Mouse (Mus musculus): ENCODE measurements around the gene Bach2. TPM values are rescaled to one million over a fixed set of nuclear protein-coding genes. Genes with fewer than 3 reads are reported as not detected.
A peak's percentile ranks its signal among the peaks of the same experiment; 100 is the strongest.

Bach2 gene
- polyA plus RNA-seq (2015; fragmentation: Nextera tagmentation; extraction: Ambion mirVana), result 24.5 and 27.4 TPM in 2 replicates

DNA sequence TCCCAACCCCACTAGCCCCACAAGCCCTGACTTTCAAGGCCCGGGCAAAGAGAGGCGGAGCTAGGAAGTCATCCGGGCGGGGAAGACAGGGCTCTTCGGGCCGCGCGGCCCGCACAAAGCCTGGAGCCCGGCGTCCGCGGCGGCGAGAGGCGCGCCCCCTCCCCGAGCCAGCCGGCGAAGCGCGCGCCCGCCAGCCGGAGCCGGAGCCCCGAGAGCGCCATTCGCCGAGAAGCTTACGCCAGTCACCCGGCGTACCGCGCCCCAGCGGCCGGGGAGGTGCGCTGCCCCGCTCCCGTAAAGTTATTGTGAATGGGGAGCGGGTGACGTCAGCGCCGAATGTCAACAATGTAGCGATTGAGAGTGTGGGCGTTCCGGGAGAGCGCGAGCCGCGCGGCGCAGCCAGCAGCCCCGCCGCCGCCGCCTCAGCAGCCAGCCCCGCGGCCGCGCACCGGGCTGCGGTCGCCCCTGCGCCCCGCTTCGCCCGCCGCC, at the start of gene Bach2:
Gene Bach2, plus strand, starts transcription at position 439 of the 489 bp plus-strand sequence.
- no peaks in the 10 kb centered on the region for H3K9me3 ChIP-seq
- peaks cover 42% of the 10 kb centered on the region for H3K4me1 ChIP-seq (replicated peaks)
- peak within 1 kb of the TSS; percentile 73 for H3K4me2 ChIP-seq
- H3K4me3 ChIP-seq, result peak within 1 kb of the TSS; percentile 78
- ATAC-seq (ENCODE audit: low FRiP score, low read depth), result peak; percentile 87
- 0% methylated on average over 58 of the region's 69 CpGs for WGBS
- no peaks in the 10 kb centered on the region for H3K27me3 ChIP-seq
- H3K9ac ChIP-seq, result peak within 1 kb of the TSS; percentile 86
- H3K36me3 ChIP-seq, result no peaks in the 10 kb centered on the region
- peak within 1 kb of the TSS; percentile 94 for H3K27ac ChIP-seq (replicated peaks)

DNA sequence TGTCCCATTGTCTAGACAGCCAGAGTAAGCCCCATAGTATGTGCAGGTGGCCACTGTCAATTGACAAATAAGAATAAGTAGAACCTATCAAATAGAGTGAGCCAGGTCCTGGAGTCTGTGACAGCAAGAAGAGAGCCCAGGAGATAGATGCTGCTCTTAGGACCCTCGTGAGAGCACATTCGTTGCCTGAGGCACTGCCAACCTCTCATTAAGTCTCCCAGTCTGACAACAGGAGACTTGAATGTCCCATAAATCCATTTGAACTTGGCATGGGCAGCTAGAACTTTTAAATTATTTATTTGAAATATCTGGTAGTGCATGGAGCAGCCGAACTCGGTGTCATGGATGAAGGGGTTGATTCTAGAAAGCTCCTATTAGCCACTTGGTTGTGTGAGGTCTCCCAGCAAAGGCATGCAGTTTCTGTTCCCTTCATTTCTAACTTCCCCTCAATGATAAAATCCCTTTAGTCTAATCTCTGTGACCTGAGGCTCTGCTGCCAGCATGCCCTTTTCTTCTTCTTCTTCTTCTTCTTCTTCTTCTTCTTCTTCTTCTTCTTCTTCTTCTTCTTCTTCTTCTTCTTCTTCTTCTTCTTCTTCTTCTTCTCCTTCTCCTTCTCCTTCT, 49.1 kb upstream of the Bach2 start:
- no peak overlapping the region for H3K9ac ChIP-seq
- H3K27ac ChIP-seq (replicated peaks), result no peak overlapping the region
- WGBS, result 77% methylated on average over 4 of the region's 4 CpGs
- H3K4me2 ChIP-seq, result no peak overlapping the region
- H3K27me3 ChIP-seq, result no peaks in the 10 kb centered on the region
- H3K36me3 ChIP-seq, result no peaks in the 10 kb centered on the region
- no peaks in the 10 kb centered on the region for H3K4me1 ChIP-seq (replicated peaks)
- ATAC-seq (ENCODE audit: low FRiP score, low read depth), result no peak
- H3K9me3 ChIP-seq, result no peaks in the 10 kb centered on the region
- H3K4me3 ChIP-seq, result no peak overlapping the region

DNA sequence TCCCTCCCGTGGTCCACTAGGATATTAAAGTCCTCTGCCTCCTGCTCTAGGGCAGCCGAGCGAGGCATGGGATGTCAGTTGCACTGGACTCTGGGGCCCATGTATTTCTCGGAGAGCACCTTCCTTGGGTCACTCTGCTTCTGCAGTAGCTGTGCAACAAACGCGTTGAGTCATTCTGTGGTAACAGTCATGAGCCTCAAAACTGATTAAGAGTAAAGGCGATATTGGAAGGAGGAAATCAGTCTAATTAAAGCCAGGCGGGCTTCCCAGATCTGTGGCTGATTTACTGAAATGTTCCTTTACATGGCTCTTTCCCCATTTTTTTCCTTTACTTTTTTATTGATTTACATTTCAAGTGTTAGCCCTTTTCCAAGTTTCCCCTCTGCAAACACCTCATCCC, 48.1 kb upstream of the Bach2 start:
- H3K27ac ChIP-seq (replicated peaks), result no peak overlapping the region
- H3K4me1 ChIP-seq (replicated peaks), result no peaks in the 10 kb centered on the region; the same call in 1 of the 2 replicates
- WGBS, result 89% methylated on average over 8 of the region's 8 CpGs
- H3K9me3 ChIP-seq, result no peaks in the 10 kb centered on the region
- no peak overlapping the region for H3K9ac ChIP-seq
- no peak for ATAC-seq (ENCODE audit: low FRiP score, low read depth)
- H3K27me3 ChIP-seq, result no peaks in the 10 kb centered on the region
- no peaks in the 10 kb centered on the region for H3K36me3 ChIP-seq
- H3K4me3 ChIP-seq, result no peak overlapping the region
- H3K4me2 ChIP-seq, result no peak overlapping the region

DNA sequence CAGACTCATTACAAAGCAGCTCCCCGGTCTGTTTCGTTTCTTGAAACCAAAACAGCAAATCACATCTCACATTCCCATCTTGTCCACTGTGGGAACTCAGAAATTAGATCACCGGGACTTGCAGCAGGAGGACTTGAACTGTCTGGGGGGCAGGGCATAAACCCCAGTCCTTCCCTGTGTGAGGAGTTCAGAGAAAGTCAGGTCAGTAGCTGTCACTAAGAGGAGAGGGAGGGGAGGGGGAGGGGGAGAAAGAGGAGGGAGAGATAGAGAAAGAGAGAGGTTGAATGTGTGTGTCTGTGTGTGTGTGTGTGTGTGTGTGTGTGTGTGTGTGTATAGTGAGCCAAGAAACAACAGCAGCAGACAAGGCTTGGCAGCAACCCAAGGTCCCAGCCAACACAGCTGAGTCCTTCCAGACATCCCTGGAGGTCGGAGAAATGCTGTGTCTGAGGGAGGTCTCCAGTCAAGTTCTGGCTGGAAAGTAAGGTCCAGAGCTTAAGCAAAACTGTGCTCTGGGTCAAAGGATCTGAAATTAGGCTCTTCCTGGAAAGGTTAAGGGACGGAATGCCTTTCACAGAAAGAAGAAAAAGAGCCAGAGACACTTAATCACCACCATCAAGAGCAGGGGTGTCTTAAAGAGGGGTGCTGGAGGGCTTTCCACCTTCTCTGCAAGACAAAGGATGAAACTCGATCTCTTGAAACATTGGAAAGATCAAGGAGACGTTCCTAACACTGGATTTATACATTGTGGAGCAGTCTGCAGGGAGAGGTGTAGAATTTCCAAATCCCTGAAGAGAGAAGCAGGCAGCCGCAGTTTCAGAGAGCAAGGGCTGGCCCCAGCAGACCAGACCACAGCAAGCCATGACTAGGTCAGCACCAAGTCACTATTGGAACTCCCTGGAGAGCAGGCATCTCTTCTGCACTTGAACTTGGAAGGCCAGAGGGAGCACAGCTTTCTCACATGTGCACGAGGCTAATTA, 42.4 kb upstream of the Bach2 start:
- H3K9ac ChIP-seq, result no peak overlapping the region
- H3K4me3 ChIP-seq, result no peak overlapping the region
- H3K36me3 ChIP-seq, result no peaks in the 10 kb centered on the region
- no peaks in the 10 kb centered on the region for H3K27me3 ChIP-seq
- no peaks in the 10 kb centered on the region for H3K9me3 ChIP-seq
- WGBS, result 21% methylated on average over 9 of the region's 9 CpGs
- 0 out of 2 replicates have a peak overlapping the region, but pooled peaks have one; percentile 19 for H3K4me2 ChIP-seq
- H3K4me1 ChIP-seq (replicated peaks), result peaks cover 8% of the 10 kb centered on the region
- ATAC-seq (ENCODE audit: low FRiP score, low read depth), result peak; percentile 83
- peak overlapping the region; percentile 20; the same call in 1 of the 2 replicates for H3K27ac ChIP-seq (replicated peaks)

DNA sequence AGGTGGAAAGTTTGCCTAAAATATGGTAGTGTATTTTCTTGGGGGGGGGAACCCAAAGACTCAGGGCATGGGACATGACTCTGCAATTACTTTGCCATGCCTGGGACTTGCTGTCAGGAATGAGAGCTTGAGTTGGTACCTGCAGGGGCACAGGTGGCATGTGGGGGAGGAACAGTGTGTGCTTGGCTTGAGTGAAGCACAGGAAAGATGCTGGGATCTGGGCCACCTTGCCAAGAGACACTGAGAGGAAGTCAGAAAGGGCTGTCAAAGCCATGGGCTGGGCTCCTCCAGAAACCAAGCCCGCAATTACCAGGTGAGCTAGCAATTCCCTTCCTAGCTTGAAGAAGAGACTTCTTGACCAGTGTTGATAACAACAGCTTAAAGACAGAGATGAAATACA, 40.6 kb upstream of the Bach2 start:
- no peak overlapping the region for H3K27ac ChIP-seq (replicated peaks)
- no peak overlapping the region for H3K4me2 ChIP-seq
- ATAC-seq (ENCODE audit: low FRiP score, low read depth), result no peak
- no peak overlapping the region for H3K9ac ChIP-seq
- no peaks in the 10 kb centered on the region for H3K27me3 ChIP-seq
- no peaks in the 10 kb centered on the region for H3K36me3 ChIP-seq
- H3K4me1 ChIP-seq (replicated peaks), result peaks cover 8% of the 10 kb centered on the region
- WGBS, result 100% methylated on average over 1 of the region's 1 CpGs
- H3K4me3 ChIP-seq, result no peak overlapping the region
- no peaks in the 10 kb centered on the region for H3K9me3 ChIP-seq

DNA sequence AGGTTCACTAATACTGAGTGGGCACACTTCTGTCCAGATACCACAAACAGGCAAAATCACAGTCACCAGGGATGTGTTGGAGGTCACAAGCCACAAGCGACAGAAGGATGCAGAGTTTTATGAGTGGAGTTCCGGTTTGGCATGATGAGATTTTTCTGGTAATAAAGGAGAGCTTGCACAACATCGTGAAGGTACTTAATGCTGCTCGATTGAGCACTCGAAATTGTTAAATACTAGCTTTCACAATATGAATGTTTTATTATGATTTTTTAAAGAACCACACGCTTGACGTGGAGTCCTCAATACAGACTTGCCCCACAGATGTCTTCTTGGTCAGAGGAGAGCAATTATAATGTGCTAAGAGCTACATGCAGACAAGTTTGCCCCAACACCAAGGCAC, 40.0 kb upstream of the Bach2 start:
- 90% methylated on average over 7 of the region's 7 CpGs for WGBS
- no peak for ATAC-seq (ENCODE audit: low FRiP score, low read depth)
- no peak overlapping the region for H3K27ac ChIP-seq (replicated peaks)
- no peak overlapping the region for H3K4me3 ChIP-seq
- H3K27me3 ChIP-seq, result no peaks in the 10 kb centered on the region
- no peak overlapping the region for H3K4me2 ChIP-seq
- no peaks in the 10 kb centered on the region for H3K9me3 ChIP-seq
- no peaks in the 10 kb centered on the region for H3K36me3 ChIP-seq
- no peak overlapping the region for H3K9ac ChIP-seq
- peaks cover 8% of the 10 kb centered on the region for H3K4me1 ChIP-seq (replicated peaks)

DNA sequence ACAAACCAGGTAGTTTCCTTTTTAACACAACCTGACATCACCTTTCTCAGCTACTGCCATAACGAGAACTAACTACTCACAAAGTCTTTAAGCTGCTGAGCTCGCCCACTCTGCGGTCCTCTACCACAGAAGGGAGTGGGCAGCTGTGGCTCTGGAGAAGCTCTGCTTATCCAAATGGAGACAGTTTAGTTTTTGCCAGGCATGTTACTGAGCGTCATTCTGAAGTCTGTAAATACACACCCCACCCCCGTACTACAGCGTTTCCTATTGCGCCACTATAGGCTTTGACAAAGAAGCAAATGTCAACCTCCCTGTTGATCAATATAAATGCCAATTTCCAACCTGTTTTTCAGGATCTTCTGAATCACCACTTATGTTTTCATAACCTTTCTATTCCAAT, 39.4 kb upstream of the Bach2 start:
- no peak overlapping the region for H3K4me3 ChIP-seq
- H3K27me3 ChIP-seq, result no peaks in the 10 kb centered on the region
- H3K9me3 ChIP-seq, result no peaks in the 10 kb centered on the region
- no peak overlapping the region for H3K4me2 ChIP-seq
- peaks cover 8% of the 10 kb centered on the region for H3K4me1 ChIP-seq (replicated peaks)
- no peak overlapping the region for H3K27ac ChIP-seq (replicated peaks)
- 94% methylated on average over 7 of the region's 7 CpGs for WGBS
- no peaks in the 10 kb centered on the region for H3K36me3 ChIP-seq
- no peak for ATAC-seq (ENCODE audit: low FRiP score, low read depth)
- H3K9ac ChIP-seq, result no peak overlapping the region

DNA sequence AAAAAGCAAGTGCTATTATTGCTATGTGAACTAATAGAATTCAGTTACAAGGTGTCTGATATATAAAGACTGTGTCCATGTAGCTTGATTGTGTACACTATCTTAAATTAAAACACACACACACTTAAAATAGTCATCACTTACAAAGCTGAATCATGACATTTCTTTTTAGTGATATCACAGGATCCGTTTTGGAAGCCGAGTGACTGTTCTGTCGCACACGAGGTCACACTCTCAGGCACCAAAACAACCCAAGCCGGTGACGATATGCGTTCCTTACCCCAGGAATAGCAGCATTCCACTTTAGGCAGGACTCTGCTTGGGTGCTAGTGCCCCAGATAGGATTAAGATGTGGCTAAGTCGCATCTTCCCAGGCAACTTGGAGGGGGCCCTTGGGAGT, 37.5 kb upstream of the Bach2 start:
- no peaks in the 10 kb centered on the region for H3K27me3 ChIP-seq
- no peak overlapping the region for H3K27ac ChIP-seq (replicated peaks)
- ATAC-seq (ENCODE audit: low FRiP score, low read depth), result no peak
- WGBS, result 89% methylated on average over 8 of the region's 8 CpGs
- H3K4me3 ChIP-seq, result no peak overlapping the region
- no peak overlapping the region for H3K9ac ChIP-seq
- no peak overlapping the region for H3K4me2 ChIP-seq
- no peaks in the 10 kb centered on the region for H3K9me3 ChIP-seq
- H3K36me3 ChIP-seq, result no peaks in the 10 kb centered on the region
- H3K4me1 ChIP-seq (replicated peaks), result peaks cover 8% of the 10 kb centered on the region

DNA sequence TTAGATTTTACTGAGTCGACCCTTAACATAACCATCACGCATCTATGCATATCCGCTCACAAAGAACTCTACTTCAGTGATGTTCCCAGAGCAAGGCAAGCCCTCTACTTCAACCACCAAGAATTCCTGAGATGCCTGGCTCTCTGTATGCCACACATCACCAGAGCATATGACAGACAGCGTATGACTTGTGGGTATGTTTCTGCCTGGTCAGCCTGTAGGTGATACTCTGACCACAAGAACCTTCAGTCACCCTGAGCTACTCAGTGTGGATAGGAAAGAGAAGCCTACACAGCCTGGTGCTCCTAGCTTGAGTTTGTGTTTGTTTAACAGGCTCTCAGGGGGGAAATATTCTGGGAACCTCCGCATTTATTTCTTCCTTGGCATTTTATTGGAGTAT, 36.2 kb upstream of the Bach2 start:
- H3K4me3 ChIP-seq, result no peak overlapping the region
- ATAC-seq (ENCODE audit: low FRiP score, low read depth), result no peak
- no peaks in the 10 kb centered on the region for H3K36me3 ChIP-seq
- H3K27me3 ChIP-seq, result no peaks in the 10 kb centered on the region
- H3K4me2 ChIP-seq, result no peak overlapping the region
- H3K9me3 ChIP-seq, result no peaks in the 10 kb centered on the region
- 97% methylated on average over 5 of the region's 5 CpGs for WGBS
- H3K27ac ChIP-seq (replicated peaks), result no peak overlapping the region
- H3K4me1 ChIP-seq (replicated peaks), result no peaks in the 10 kb centered on the region
- H3K9ac ChIP-seq, result no peak overlapping the region

DNA sequence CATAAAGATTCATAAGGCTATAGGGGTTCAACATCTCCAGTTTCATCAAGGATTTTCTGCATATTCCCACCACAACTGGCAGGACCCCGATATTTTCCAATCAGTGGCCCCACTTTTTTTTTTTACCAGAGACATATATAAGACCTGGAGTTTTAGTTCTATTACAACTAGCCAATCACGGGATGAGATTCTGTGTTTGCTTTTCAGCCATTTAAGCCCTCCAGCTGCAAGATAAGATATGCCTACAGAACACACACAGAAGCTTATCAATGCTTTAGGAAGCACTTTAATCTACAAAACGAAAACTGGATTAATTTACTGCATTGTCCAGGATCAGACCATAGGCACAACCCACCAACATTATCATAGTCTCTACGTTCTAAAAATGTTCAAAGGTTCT, 33.8 kb upstream of the Bach2 start:
- no peaks in the 10 kb centered on the region for H3K27me3 ChIP-seq
- no peaks in the 10 kb centered on the region for H3K9me3 ChIP-seq
- H3K4me1 ChIP-seq (replicated peaks), result no peaks in the 10 kb centered on the region
- no peaks in the 10 kb centered on the region for H3K36me3 ChIP-seq
- 90% methylated on average over 4 of the region's 4 CpGs for WGBS
- H3K9ac ChIP-seq, result no peak overlapping the region
- H3K4me3 ChIP-seq, result no peak overlapping the region
- no peak for ATAC-seq (ENCODE audit: low FRiP score, low read depth)
- H3K4me2 ChIP-seq, result no peak overlapping the region
- H3K27ac ChIP-seq (replicated peaks), result no peak overlapping the region

DNA sequence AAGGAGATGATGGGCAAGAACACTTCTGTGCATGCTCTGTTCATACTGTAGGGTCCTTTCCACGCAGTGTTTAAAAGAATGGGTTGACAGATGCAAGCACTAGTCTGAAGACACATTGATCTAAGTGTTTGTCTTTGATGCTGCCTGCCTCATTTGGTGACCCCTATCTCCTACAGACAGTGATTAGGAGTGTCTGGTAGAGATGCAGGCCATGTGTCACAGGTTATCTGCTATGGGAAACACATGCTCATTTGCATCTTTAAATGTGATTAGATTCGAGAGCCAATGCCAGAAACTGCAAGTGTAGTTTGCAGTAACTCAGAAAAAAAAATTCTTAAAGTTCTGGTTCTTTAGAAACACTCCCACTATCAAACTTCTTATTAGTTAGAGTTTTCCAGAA, 32.8 kb upstream of the Bach2 start:
- Histone ChIP-seq H3K9me3 (no peaks in the 10 kb centered on the region), H3K9ac (no peak overlapping the region), H3K4me3 (no peak overlapping the region), H3K36me3 (no peaks in the 10 kb centered on the region), H3K27ac (replicated peaks) (no peak overlapping the region), H3K4me1 (replicated peaks) (peaks cover 6% of the 10 kb centered on the region), H3K27me3 (no peaks in the 10 kb centered on the region), H3K4me2 (no peak overlapping the region)
- ATAC-seq (ENCODE audit: low FRiP score, low read depth), result no peak
- 82% methylated on average over 2 of the region's 2 CpGs for WGBS

DNA sequence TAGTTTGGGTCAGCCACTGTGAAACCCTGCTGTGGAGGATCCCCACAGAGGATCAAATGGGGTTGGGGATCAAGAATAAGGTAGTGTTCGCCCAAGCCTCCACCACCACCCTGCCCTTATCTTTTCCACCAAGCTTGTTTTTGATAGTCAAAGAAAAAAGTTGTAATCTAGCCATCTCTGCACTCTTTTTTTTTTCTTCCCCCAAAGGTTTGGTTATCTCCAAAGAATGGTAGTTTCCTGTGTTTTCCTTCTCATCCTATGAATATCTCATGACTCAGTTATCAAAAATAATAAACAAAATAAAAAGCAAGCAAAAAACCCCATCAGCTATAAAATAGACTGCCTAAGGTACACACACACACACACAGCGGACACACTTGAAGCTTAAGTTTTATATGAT, 28.6 kb upstream of the Bach2 start:
- no peak for ATAC-seq (ENCODE audit: low FRiP score, low read depth)
- Histone ChIP-seq H3K4me2 (no peak overlapping the region), H3K27ac (replicated peaks) (no peak overlapping the region), H3K27me3 (no peaks in the 10 kb centered on the region), H3K4me3 (no peak overlapping the region), H3K9me3 (no peaks in the 10 kb centered on the region), H3K36me3 (no peaks in the 10 kb centered on the region), H3K9ac (no peak overlapping the region), H3K4me1 (replicated peaks) (peaks cover 9% of the 10 kb centered on the region)
- 93% methylated on average over 2 of the region's 2 CpGs for WGBS
